Mouse (Mus musculus): ENCODE measurements around the gene Rasgrp3. TPM values are rescaled to one million over a fixed set of nuclear protein-coding genes. Genes with fewer than 3 reads are reported as not detected.
A peak's percentile ranks its signal among the peaks of the same experiment; 100 is the strongest.
"Not testable (repeated sequence)": the region's sequence is repeated elsewhere in the genome, so short reads cannot be mapped to it uniquely, and the experiment has no call there.

Rasgrp3 gene
- polyA plus RNA-seq, 1 experiment from 2014 or later: 21.5 TPM

DNA sequence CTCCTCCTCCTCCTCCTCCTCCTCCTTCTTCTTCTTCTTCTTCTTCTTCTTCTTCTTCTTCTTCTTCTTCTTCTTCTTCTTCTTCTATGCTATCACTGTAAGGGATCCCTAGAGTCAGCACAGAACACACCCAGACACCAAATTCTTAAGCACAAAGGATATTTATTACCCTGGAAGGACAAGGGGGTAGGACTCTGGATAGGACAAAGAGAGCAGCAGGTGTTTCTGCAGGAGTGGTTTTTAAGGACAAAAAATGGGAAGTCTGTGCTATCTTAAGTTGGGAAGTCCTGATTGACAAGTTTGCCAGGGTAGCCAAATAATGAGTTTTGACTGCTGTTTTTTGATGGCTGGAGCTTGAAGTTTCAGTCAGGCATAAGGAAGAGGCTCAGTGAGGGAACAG lies 17.9 kb downstream of the Rasgrp3 start:
- ATAC-seq (ENCODE audit: low FRiP score, low TSS enrichment): no peak
- H3K4me3 ChIP-seq (ENCODE audit: low read length): no peak overlapping the region
- H3K4me1 ChIP-seq (ENCODE audit: insufficient read depth, low read length): no peaks in the 10 kb centered on the region
- no peaks in the 10 kb centered on the region for H3K27me3 ChIP-seq (ENCODE audit: insufficient read depth, low read length)
- no peak overlapping the region for H3K4me2 ChIP-seq (replicated peaks; ENCODE audit: low read depth, low read length)
- H3K9ac ChIP-seq (replicated peaks; ENCODE audit: low read length): no peak overlapping the region
- no peaks in the 10 kb centered on the region for H3K36me3 ChIP-seq (ENCODE audit: insufficient read depth, low read length)
- H3K9me3 ChIP-seq (ENCODE audit: low read length): no peaks in the 10 kb centered on the region
- H3K27ac ChIP-seq (ENCODE audit: low read length): no peak overlapping the region

DNA sequence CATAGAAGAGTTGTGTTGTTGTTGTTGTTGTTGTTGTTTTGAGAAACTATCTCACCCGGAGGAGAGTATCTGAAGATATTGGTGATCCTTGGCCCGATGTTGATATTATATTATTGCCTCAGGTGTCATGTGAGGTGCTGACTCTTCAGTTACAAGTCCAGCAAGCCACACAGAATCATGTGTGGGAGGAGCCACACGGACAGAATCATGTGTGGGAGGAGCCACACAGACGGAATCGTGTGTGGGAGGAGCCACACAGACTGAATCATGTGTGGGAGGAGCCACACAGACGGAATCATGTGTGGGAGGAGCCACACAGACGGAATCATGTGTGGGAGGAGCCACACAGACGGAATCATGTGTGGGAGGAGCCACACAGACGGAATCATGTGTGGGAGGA lies 20.4 kb downstream of the Rasgrp3 start:
- H3K27me3 ChIP-seq (ENCODE audit: insufficient read depth, low read length); H3K4me3 ChIP-seq (ENCODE audit: low read length); H3K27ac ChIP-seq (ENCODE audit: low read length); H3K4me2 ChIP-seq (replicated peaks; ENCODE audit: low read depth, low read length); H3K36me3 ChIP-seq (ENCODE audit: insufficient read depth, low read length); H3K4me1 ChIP-seq (ENCODE audit: insufficient read depth, low read length); ATAC-seq (ENCODE audit: low FRiP score, low TSS enrichment); H3K9ac ChIP-seq (replicated peaks; ENCODE audit: low read length); H3K9me3 ChIP-seq (ENCODE audit: low read length): not testable (repeated sequence)
- 85% methylated on average over 8 of the region's 9 CpGs for WGBS

DNA sequence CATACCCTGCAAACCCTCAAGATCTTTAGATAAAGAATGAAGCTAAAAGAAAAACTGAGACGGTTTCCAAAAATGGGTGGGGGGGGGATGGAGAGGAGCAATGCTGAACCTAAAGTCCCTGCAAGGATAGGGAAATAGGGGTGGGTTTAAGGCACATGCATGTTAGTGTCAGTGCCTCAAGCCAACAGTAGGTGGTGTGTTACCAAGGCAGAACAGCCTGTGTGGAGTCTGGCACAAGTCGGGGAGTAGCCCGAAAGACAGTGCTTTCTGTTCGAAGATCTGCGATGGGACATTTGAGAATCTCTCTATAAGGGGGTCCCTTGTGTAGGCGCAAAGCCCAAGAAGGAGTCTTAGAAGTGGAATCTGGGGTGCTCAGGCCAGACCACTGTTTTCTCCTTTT lies 24.9 kb downstream of the Rasgrp3 start:
- no peaks in the 10 kb centered on the region for H3K9me3 ChIP-seq (ENCODE audit: low read length)
- H3K4me1 ChIP-seq (ENCODE audit: insufficient read depth, low read length): peaks cover 14% of the 10 kb centered on the region
- no peak overlapping the region for H3K4me2 ChIP-seq (replicated peaks; ENCODE audit: low read depth, low read length)
- no peak overlapping the region for H3K9ac ChIP-seq (replicated peaks; ENCODE audit: low read length)
- ATAC-seq (ENCODE audit: low FRiP score, low TSS enrichment): no peak
- H3K36me3 ChIP-seq (ENCODE audit: insufficient read depth, low read length): no peaks in the 10 kb centered on the region
- no peaks in the 10 kb centered on the region for H3K27me3 ChIP-seq (ENCODE audit: insufficient read depth, low read length)
- H3K4me3 ChIP-seq (ENCODE audit: low read length): no peak overlapping the region
- 96% methylated on average over 6 of the region's 6 CpGs for WGBS
- H3K27ac ChIP-seq (ENCODE audit: low read length): no peak overlapping the region

DNA sequence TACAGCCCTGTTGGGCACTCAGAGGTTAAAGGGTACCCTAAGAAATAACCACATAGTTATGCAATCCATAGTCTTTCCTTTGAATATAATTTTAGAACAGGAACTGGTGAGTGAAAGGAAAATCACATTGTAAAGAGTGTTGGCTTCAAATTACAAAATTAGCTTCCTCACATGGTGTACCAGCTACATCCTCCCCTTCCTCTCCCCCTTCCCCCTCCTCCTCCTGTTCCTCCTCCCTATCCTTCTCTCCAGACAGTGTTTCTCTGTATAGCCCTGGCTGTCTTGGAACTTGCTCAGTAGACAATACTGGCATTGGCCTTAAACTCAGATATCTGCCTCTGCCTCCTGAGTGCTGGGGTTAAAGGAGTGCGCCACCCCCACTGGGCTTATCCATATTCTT lies 26.1 kb downstream of the Rasgrp3 start:
- H3K4me1 ChIP-seq (ENCODE audit: insufficient read depth, low read length): peaks cover 14% of the 10 kb centered on the region
- no peak overlapping the region for H3K4me3 ChIP-seq (ENCODE audit: low read length)
- H3K9ac ChIP-seq (replicated peaks; ENCODE audit: low read length): no peak overlapping the region
- no peaks in the 10 kb centered on the region for H3K9me3 ChIP-seq (ENCODE audit: low read length)
- no peak for ATAC-seq (ENCODE audit: low FRiP score, low TSS enrichment)
- WGBS: 91% methylated on average over 1 of the region's 1 CpGs
- no peaks in the 10 kb centered on the region for H3K36me3 ChIP-seq (ENCODE audit: insufficient read depth, low read length)
- H3K27me3 ChIP-seq (ENCODE audit: insufficient read depth, low read length): no peaks in the 10 kb centered on the region
- no peak overlapping the region for H3K27ac ChIP-seq (ENCODE audit: low read length)
- no peak overlapping the region for H3K4me2 ChIP-seq (replicated peaks; ENCODE audit: low read depth, low read length)

DNA sequence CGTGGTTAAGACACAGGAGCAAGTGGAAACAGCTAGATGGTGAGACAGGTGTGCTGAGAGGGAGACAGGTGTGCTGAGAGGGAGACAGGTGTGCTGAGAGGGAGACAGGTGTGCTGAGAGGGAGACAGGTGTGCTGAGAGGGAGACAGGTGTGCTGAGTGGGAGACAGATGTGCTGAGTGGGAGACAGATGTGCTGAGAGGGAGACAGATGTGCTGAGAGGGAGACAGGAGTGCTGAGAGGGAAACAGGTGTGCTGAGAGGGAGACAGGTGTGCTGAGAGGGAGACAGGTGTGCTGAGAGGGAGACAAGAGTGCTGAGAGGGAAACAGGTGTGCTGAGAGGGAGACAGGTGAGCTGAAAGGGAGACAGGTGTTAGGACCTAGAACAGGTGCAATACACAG lies 27.5 kb downstream of the Rasgrp3 start:
- not testable (repeated sequence) for H3K9ac ChIP-seq (replicated peaks; ENCODE audit: low read length); H3K27ac ChIP-seq (ENCODE audit: low read length); H3K4me2 ChIP-seq (replicated peaks; ENCODE audit: low read depth, low read length); H3K27me3 ChIP-seq (ENCODE audit: insufficient read depth, low read length); H3K9me3 ChIP-seq (ENCODE audit: low read length); H3K36me3 ChIP-seq (ENCODE audit: insufficient read depth, low read length); ATAC-seq (ENCODE audit: low FRiP score, low TSS enrichment); H3K4me3 ChIP-seq (ENCODE audit: low read length)
- peaks cover 14% of the 10 kb centered on the region for H3K4me1 ChIP-seq (ENCODE audit: insufficient read depth, low read length)
- WGBS: 71% methylated on average over 1 of the region's 1 CpGs

DNA sequence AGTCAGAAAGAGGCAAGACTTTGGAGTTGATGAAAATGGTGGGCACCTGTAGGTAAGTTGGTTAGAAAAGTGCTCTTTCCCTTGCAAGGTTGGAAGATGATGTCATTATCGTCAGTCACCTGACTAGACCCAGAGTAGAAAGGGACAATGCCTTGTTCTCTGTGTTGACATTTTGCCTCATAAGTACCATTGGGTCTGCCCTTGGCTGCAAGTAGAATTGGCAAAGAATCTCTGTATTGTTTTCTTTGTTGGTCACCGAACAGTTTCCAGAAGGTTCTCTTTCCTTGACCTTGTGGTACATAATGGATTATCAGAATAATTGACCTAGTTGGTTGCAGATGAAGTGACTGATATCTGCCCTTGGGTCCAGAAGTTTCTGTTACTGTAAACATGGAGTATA lies 27.9 kb downstream of the Rasgrp3 start:
- WGBS: 90% methylated on average over 2 of the region's 2 CpGs
- no peak overlapping the region for H3K4me3 ChIP-seq (ENCODE audit: low read length)
- H3K4me2 ChIP-seq (replicated peaks; ENCODE audit: low read depth, low read length): no peak overlapping the region
- H3K36me3 ChIP-seq (ENCODE audit: insufficient read depth, low read length): no peaks in the 10 kb centered on the region
- no peaks in the 10 kb centered on the region for H3K27me3 ChIP-seq (ENCODE audit: insufficient read depth, low read length)
- no peak overlapping the region for H3K9ac ChIP-seq (replicated peaks; ENCODE audit: low read length)
- no peak for ATAC-seq (ENCODE audit: low FRiP score, low TSS enrichment)
- no peaks in the 10 kb centered on the region for H3K9me3 ChIP-seq (ENCODE audit: low read length)
- H3K4me1 ChIP-seq (ENCODE audit: insufficient read depth, low read length): peaks cover 14% of the 10 kb centered on the region
- no peak overlapping the region for H3K27ac ChIP-seq (ENCODE audit: low read length)

DNA sequence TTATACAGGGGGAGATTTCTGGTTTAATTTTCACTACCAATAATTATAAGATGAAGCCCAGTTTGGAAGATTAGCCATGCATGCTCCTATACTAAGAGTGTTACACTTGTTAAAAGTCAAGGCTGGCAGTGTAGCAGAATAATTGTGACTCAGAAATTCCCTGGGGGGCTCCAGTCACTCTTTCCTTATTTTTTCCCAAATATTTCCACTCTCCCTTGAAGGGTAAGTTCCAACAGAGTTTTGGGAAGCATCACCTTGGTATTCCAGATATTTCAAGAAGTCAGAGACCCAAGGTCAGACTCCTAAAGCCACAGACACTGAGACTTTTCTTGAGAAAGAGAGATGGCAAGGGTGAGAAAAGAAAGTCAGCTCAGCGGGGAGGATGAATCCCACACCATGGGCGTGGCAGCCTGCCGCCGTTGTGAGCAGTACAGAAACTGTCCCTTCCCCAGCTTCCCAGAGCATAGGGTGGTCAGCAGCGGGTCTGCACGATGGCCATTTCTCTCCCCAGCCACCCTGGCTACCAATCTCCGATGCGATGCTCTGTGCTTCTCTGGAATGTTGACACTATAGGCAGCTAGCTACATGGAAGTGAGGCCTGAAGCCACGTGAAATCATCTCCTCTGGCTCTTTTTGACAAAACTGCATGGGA lies 28.8 kb downstream of the Rasgrp3 start:
- H3K27ac ChIP-seq (ENCODE audit: low read length): peak overlapping the region; percentile 15; the same call in 1 of the 2 replicates
- 19% methylated on average over 9 of the region's 9 CpGs for WGBS
- ATAC-seq (ENCODE audit: low FRiP score, low TSS enrichment): peak; percentile 46; the same call in 1 of the 2 replicates
- H3K9me3 ChIP-seq (ENCODE audit: low read length): no peaks in the 10 kb centered on the region
- peak overlapping the region; percentile 30 for H3K4me3 ChIP-seq (ENCODE audit: low read length)
- H3K4me2 ChIP-seq (replicated peaks; ENCODE audit: low read depth, low read length): peak overlapping the region; percentile 55
- H3K27me3 ChIP-seq (ENCODE audit: insufficient read depth, low read length): no peaks in the 10 kb centered on the region
- H3K36me3 ChIP-seq (ENCODE audit: insufficient read depth, low read length): no peaks in the 10 kb centered on the region
- H3K9ac ChIP-seq (replicated peaks; ENCODE audit: low read length): no peak overlapping the region
- H3K4me1 ChIP-seq (ENCODE audit: insufficient read depth, low read length): peaks cover 14% of the 10 kb centered on the region

DNA sequence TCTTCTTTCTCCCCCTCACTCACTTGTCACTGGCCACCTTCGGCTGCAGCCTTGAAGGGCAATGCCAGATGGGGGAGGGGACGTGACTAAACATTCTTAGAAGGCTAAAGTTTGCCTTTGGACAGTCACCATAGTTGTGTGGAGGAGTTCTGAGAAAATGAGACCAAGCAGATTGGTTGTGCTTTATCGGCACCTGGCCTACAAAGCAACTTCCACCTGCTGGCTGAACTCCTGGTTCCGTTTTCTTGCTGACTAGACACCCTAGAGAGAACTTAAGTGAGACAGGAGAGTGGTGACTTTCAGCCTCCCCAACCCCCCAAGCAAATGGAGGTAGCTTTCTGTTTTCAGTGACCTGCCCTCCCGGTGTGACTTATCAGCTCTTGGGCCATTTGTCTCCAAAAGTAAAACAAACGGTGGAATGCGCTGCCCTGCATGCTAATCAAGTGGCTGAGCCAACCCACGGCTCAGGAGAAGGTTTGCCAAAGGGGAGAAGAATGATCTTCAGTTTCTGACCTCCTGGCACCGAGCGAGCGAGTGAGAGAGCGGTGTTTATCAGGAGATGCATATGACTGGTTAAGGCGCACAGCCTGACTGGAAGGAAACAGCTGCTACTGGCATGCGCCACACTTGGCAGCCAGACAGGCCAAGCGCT lies 29.4 kb downstream of the Rasgrp3 start:
- no peak overlapping the region for H3K9ac ChIP-seq (replicated peaks; ENCODE audit: low read length)
- no peaks in the 10 kb centered on the region for H3K27me3 ChIP-seq (ENCODE audit: insufficient read depth, low read length)
- H3K4me1 ChIP-seq (ENCODE audit: insufficient read depth, low read length): peaks cover 14% of the 10 kb centered on the region
- ATAC-seq (ENCODE audit: low FRiP score, low TSS enrichment): peak; percentile 89
- peak overlapping the region; percentile 55 for H3K4me2 ChIP-seq (replicated peaks; ENCODE audit: low read depth, low read length)
- H3K4me3 ChIP-seq (ENCODE audit: low read length): peak overlapping the region; percentile 30
- H3K9me3 ChIP-seq (ENCODE audit: low read length): no peaks in the 10 kb centered on the region
- 3% methylated on average over 15 of the region's 15 CpGs for WGBS
- H3K27ac ChIP-seq (ENCODE audit: low read length): peak overlapping the region; percentile 15; the same call in 1 of the 2 replicates
- H3K36me3 ChIP-seq (ENCODE audit: insufficient read depth, low read length): no peaks in the 10 kb centered on the region

DNA sequence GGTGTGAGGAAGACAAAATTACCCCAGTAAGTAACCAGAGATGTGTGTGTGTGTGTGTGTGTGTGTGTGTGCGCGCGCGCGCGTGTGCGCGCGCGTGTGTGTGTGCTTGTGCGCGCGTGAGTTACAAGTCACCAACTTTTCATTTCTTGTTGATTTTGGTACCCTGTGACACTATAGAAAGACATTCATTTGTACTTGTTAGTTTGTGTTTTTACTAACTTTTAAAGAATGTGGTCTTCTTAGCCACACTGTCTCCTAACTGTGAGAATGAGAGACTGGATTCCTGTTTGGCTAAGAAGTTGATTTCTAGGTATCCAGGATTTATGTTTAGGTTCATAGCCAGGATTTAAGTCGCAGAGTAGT lies 29.9 kb downstream of the Rasgrp3 start:
- peaks cover 14% of the 10 kb centered on the region for H3K4me1 ChIP-seq (ENCODE audit: insufficient read depth, low read length)
- H3K27ac ChIP-seq (ENCODE audit: low read length): no peak overlapping the region
- no peaks in the 10 kb centered on the region for H3K27me3 ChIP-seq (ENCODE audit: insufficient read depth, low read length)
- peak overlapping the region; percentile 55 for H3K4me2 ChIP-seq (replicated peaks; ENCODE audit: low read depth, low read length)
- WGBS: 56% methylated on average over 14 of the region's 14 CpGs
- no peak for ATAC-seq (ENCODE audit: low FRiP score, low TSS enrichment)
- H3K36me3 ChIP-seq (ENCODE audit: insufficient read depth, low read length): no peaks in the 10 kb centered on the region
- H3K9ac ChIP-seq (replicated peaks; ENCODE audit: low read length): no peak overlapping the region
- H3K4me3 ChIP-seq (ENCODE audit: low read length): peak overlapping the region; percentile 30
- no peaks in the 10 kb centered on the region for H3K9me3 ChIP-seq (ENCODE audit: low read length)

DNA sequence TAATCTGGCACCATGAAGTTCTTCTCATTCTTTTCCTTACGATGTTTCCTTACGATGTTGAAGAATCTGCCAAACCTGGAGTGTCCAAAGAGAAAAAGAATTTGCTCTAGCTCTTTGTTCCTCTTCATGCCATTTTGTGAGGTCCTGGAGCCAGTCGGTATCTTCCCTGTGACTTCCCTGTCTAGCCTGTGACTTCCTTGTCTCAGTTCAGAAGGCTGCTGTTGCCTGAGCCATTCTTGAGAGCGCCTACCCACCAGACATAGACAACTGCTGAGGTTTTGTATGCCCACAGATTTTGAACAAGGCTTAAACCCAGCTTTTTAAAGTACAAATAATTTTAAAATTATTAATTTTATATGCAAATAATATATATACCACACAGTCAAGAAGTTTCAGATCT lies 31.3 kb downstream of the Rasgrp3 start:
- Histone ChIP-seq H3K4me1 (ENCODE audit: insufficient read depth, low read length) (peaks cover 14% of the 10 kb centered on the region), H3K9me3 (ENCODE audit: low read length) (no peaks in the 10 kb centered on the region), H3K4me2 (replicated peaks; ENCODE audit: low read depth, low read length) (no peak overlapping the region), H3K9ac (replicated peaks; ENCODE audit: low read length) (no peak overlapping the region), H3K27me3 (ENCODE audit: insufficient read depth, low read length) (no peaks in the 10 kb centered on the region), H3K4me3 (ENCODE audit: low read length) (no peak overlapping the region), H3K27ac (ENCODE audit: low read length) (no peak overlapping the region), H3K36me3 (ENCODE audit: insufficient read depth, low read length) (no peaks in the 10 kb centered on the region)
- no peak for ATAC-seq (ENCODE audit: low FRiP score, low TSS enrichment)
- WGBS: 93% methylated on average over 4 of the region's 4 CpGs

All from kidney, embryonic 16.5 days (tissue).